Mouse (Mus musculus): ENCODE measurements around the gene Slc24a2.

DNA sequence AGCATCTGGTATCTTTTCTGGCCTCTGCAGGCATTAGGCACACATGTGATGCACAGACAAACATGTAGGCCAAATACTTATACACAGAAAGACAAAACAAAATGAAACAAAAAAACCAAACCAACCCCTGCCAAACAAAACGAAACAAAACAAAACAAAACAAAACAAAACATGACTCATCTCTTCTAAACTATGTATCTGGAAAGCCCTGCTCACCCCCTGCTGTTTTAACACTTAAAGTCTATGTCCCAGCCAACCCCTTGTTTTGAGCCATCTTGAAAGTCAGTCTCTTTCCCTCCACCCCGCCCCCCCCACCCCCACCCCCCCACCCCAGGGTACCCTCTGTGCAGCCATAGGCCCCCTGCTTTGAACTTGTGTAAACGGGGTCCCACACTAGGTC, 293.6 kb downstream of the Slc24a2 start:
- TF ChIP-seq POLR2A (IDR thresholded peaks at IDR 0.05; ENCODE audit: low read depth, low read length), result no peak
- TF ChIP-seq CTCF (IDR thresholded peaks at IDR 0.05; ENCODE audit: borderline replicate concordance, insufficient read depth, low read length), result no peak
